Mouse (Mus musculus): ENCODE measurements around the gene Oit3. TPM values are rescaled to one million over a fixed set of nuclear protein-coding genes. Genes with fewer than 3 reads are reported as not detected.
"Not testable (repeated sequence)": the region's sequence is repeated elsewhere in the genome, so short reads cannot be mapped to it uniquely, and the experiment has no call there.

Oit3 gene
- polyA plus RNA-seq, 1 experiment from 2014 or later: 0.28 TPM

DNA sequence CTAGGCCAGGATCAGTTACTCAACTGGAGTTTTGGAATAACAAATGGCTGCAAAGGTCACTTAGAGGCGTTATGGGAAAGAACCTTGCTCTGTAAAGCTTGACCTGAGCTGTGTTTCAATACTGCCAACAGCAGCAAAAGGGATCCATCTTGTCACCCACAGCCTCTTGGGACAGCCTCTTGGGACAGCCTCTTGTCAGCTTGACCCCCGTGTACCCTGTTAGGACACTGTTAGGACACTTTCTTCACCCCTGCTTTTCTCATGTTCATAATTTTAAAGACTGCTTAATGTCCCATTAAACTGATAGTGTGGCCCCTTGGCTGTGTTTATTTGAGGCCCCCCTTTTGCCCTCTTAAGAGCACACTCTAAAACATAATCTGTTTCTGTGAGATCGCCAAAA is 17.1 kb downstream of the Oit3 start:
- Histone ChIP-seq H3K9ac (ENCODE audit: low read depth, low read length) (no peak overlapping the region), H3K27ac (ENCODE audit: low read depth, low read length) (no peak overlapping the region), H3K27me3 (ENCODE audit: control insufficient read depth, insufficient read depth, low read length) (no peaks in the 10 kb centered on the region), H3K36me3 (ENCODE audit: control insufficient read depth, insufficient read depth, low read length) (no peaks in the 10 kb centered on the region), H3K4me1 (replicated peaks; ENCODE audit: control insufficient read depth, insufficient read depth, low read length) (no peaks in the 10 kb centered on the region), H3K4me3 (ENCODE audit: low read depth, low read length) (no peak overlapping the region), H3K4me2 (replicated peaks; ENCODE audit: low read depth, low read length) (no peak overlapping the region), H3K9me3 (ENCODE audit: control insufficient read depth, low read length) (no peaks in the 10 kb centered on the region)
- WGBS: 82% methylated on average over 3 of the region's 3 CpGs
- DNase-seq (ENCODE audit: low spot score) (no peak), ATAC-seq (ENCODE audit: low FRiP score) (no peak)

DNA sequence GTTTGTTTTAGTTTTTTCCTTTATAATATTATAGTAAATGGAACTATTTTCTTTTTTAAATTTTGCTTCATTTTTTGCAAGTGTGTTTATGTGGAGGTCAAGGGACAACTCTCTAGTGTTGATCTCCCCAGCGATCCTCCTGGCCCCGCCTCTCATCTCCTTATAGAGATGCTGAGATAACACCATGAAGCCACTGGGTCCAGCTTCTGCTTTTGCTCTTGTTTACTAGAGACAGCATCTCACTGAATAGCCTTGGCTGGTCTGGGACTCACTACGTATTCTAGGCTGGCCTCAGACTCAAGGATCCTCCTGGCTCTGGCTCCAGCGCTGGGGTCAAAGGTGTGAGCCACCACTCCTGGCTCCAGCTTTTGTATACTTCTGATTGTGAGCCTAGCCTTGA is 22.1 kb downstream of the Oit3 start:
- no peak overlapping the region for H3K4me3 ChIP-seq (ENCODE audit: low read depth, low read length)
- DNase-seq (ENCODE audit: low spot score) (no peak), ATAC-seq (ENCODE audit: low FRiP score) (no peak)
- no peak overlapping the region for H3K9ac ChIP-seq (ENCODE audit: low read depth, low read length)
- no peak overlapping the region for H3K27ac ChIP-seq (ENCODE audit: low read depth, low read length)
- no peak overlapping the region for H3K4me2 ChIP-seq (replicated peaks; ENCODE audit: low read depth, low read length)
- H3K36me3 ChIP-seq (ENCODE audit: control insufficient read depth, insufficient read depth, low read length): no peaks in the 10 kb centered on the region
- no peaks in the 10 kb centered on the region for H3K9me3 ChIP-seq (ENCODE audit: control insufficient read depth, low read length)
- H3K4me1 ChIP-seq (replicated peaks; ENCODE audit: control insufficient read depth, insufficient read depth, low read length): no peaks in the 10 kb centered on the region
- 85% methylated on average over 4 of the region's 4 CpGs for WGBS
- H3K27me3 ChIP-seq (ENCODE audit: control insufficient read depth, insufficient read depth, low read length): no peaks in the 10 kb centered on the region

GRCm38 (mm10) chr10:59416623-59417022 is 25.0 kb downstream of the Oit3 start:
- H3K9ac ChIP-seq (ENCODE audit: low read depth, low read length): no peak overlapping the region
- no peaks in the 10 kb centered on the region for H3K36me3 ChIP-seq (ENCODE audit: control insufficient read depth, insufficient read depth, low read length)
- H3K27ac ChIP-seq (ENCODE audit: low read depth, low read length): no peak overlapping the region
- H3K4me3 ChIP-seq (ENCODE audit: low read depth, low read length): no peak overlapping the region
- DNase-seq (ENCODE audit: low spot score) (no peak), ATAC-seq (ENCODE audit: low FRiP score) (no peak)
- 81% methylated on average over 3 of the region's 3 CpGs for WGBS
- no peaks in the 10 kb centered on the region for H3K4me1 ChIP-seq (replicated peaks; ENCODE audit: control insufficient read depth, insufficient read depth, low read length)
- no peak overlapping the region for H3K4me2 ChIP-seq (replicated peaks; ENCODE audit: low read depth, low read length)
- H3K27me3 ChIP-seq (ENCODE audit: control insufficient read depth, insufficient read depth, low read length): no peaks in the 10 kb centered on the region
- no peaks in the 10 kb centered on the region for H3K9me3 ChIP-seq (ENCODE audit: control insufficient read depth, low read length)

GRCm38 (mm10) chr10:59413711-59414110 is 27.9 kb downstream of the Oit3 start:
- Histone ChIP-seq H3K27me3 (ENCODE audit: control insufficient read depth, insufficient read depth, low read length) (no peaks in the 10 kb centered on the region), H3K27ac (ENCODE audit: low read depth, low read length) (no peak overlapping the region), H3K4me2 (replicated peaks; ENCODE audit: low read depth, low read length) (no peak overlapping the region), H3K9ac (ENCODE audit: low read depth, low read length) (no peak overlapping the region), H3K4me3 (ENCODE audit: low read depth, low read length) (no peak overlapping the region), H3K9me3 (ENCODE audit: control insufficient read depth, low read length) (no peaks in the 10 kb centered on the region), H3K4me1 (replicated peaks; ENCODE audit: control insufficient read depth, insufficient read depth, low read length) (no peaks in the 10 kb centered on the region), H3K36me3 (ENCODE audit: control insufficient read depth, insufficient read depth, low read length) (no peaks in the 10 kb centered on the region)
- ATAC-seq (ENCODE audit: low FRiP score): no peak
- no peak for DNase-seq (ENCODE audit: low spot score)
- WGBS: 87% methylated on average over 4 of the region's 4 CpGs

GRCm38 (mm10) chr10:59410264-59410663 is 31.3 kb downstream of the Oit3 start:
- Histone ChIP-seq H3K4me1 (replicated peaks; ENCODE audit: control insufficient read depth, insufficient read depth, low read length) (no peaks in the 10 kb centered on the region), H3K9ac (ENCODE audit: low read depth, low read length) (no peak overlapping the region), H3K27ac (ENCODE audit: low read depth, low read length) (no peak overlapping the region), H3K27me3 (ENCODE audit: control insufficient read depth, insufficient read depth, low read length) (no peaks in the 10 kb centered on the region), H3K9me3 (ENCODE audit: control insufficient read depth, low read length) (no peaks in the 10 kb centered on the region), H3K36me3 (ENCODE audit: control insufficient read depth, insufficient read depth, low read length) (no peaks in the 10 kb centered on the region), H3K4me2 (replicated peaks; ENCODE audit: low read depth, low read length) (no peak overlapping the region), H3K4me3 (ENCODE audit: low read depth, low read length) (no peak overlapping the region)
- ATAC-seq (ENCODE audit: low FRiP score) (no peak), DNase-seq (ENCODE audit: low spot score) (no peak)
- 74% methylated on average over 12 of the region's 12 CpGs for WGBS

DNA sequence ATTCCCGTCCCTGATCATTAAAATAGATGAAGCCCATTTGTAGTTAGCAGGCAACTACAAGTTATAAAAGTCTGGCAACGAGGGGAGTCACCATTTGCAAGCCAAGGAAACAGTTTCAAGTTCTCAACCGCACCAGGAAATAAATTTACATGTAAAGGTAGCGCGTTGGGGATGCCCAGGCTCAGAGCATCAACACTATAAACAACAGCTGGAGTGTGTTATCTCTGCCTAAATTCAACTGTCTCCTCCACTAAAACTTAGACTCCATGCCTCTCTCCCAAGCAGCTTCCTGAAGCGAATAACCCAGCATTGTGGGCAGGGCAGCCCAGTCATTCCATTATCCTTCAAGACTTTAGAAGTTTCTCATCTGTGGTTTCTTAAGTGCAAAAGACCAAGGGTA is 33.1 kb downstream of the Oit3 start:
- Histone ChIP-seq H3K4me3 (ENCODE audit: low read depth, low read length) (no peak overlapping the region), H3K9me3 (ENCODE audit: control insufficient read depth, low read length) (no peaks in the 10 kb centered on the region), H3K4me1 (replicated peaks; ENCODE audit: control insufficient read depth, insufficient read depth, low read length) (no peaks in the 10 kb centered on the region), H3K4me2 (replicated peaks; ENCODE audit: low read depth, low read length) (no peak overlapping the region), H3K27ac (ENCODE audit: low read depth, low read length) (no peak overlapping the region), H3K36me3 (ENCODE audit: control insufficient read depth, insufficient read depth, low read length) (no peaks in the 10 kb centered on the region), H3K27me3 (ENCODE audit: control insufficient read depth, insufficient read depth, low read length) (no peaks in the 10 kb centered on the region), H3K9ac (ENCODE audit: low read depth, low read length) (no peak overlapping the region)
- DNase-seq (ENCODE audit: low spot score) (no peak), ATAC-seq (ENCODE audit: low FRiP score) (no peak)
- 76% methylated on average over 6 of the region's 6 CpGs for WGBS

DNA sequence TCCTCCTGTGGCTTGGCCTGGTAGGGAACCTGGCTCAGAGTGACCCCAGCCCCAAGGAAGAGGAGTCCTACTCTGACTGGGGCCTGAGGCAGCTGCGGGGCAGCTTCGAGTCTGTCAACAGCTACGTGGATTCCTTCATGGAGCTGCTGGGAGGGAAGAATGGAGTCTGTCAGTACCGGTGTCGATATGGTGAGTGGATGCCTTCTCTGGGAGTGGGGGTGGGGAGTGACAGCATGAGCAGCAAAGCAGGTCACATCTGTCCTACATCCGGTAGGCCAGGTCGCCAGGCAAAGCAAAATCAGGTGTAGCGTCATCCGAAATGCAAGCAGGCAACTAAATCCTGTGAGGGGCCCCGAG is 37.8 kb downstream of the Oit3 start:
- no peaks in the 10 kb centered on the region for H3K4me1 ChIP-seq (replicated peaks; ENCODE audit: control insufficient read depth, insufficient read depth, low read length)
- no peak overlapping the region for H3K4me2 ChIP-seq (replicated peaks; ENCODE audit: low read depth, low read length)
- ATAC-seq (ENCODE audit: low FRiP score): no peak
- no peaks in the 10 kb centered on the region for H3K9me3 ChIP-seq (ENCODE audit: control insufficient read depth, low read length)
- DNase-seq (ENCODE audit: low spot score): no peak
- no peak overlapping the region for H3K4me3 ChIP-seq (ENCODE audit: low read depth, low read length)
- H3K27ac ChIP-seq (ENCODE audit: low read depth, low read length): no peak overlapping the region
- 63% methylated on average over 10 of the region's 10 CpGs for WGBS
- no peaks in the 10 kb centered on the region for H3K36me3 ChIP-seq (ENCODE audit: control insufficient read depth, insufficient read depth, low read length)
- H3K27me3 ChIP-seq (ENCODE audit: control insufficient read depth, insufficient read depth, low read length): no peaks in the 10 kb centered on the region
- H3K9ac ChIP-seq (ENCODE audit: low read depth, low read length): no peak overlapping the region

GRCm38 (mm10) chr10:59402899-59403792 is 38.4 kb downstream of the Oit3 start, which contains the start of gene Pla2g12b:
TSS of gene Pla2g12b (plus strand) at chr10:59403660.
- WGBS: 76% methylated on average over 21 of the region's 21 CpGs
- DNase-seq (ENCODE audit: low spot score) (no peak), ATAC-seq (ENCODE audit: low FRiP score) (no peak)
- Histone ChIP-seq H3K4me2 (replicated peaks; ENCODE audit: low read depth, low read length) (no peak within 1 kb of the TSS), H3K4me1 (replicated peaks; ENCODE audit: control insufficient read depth, insufficient read depth, low read length) (no peaks in the 10 kb centered on the region), H3K9me3 (ENCODE audit: control insufficient read depth, low read length) (no peaks in the 10 kb centered on the region), H3K36me3 (ENCODE audit: control insufficient read depth, insufficient read depth, low read length) (no peaks in the 10 kb centered on the region), H3K9ac (ENCODE audit: low read depth, low read length) (no peak within 1 kb of the TSS), H3K27me3 (ENCODE audit: control insufficient read depth, insufficient read depth, low read length) (no peaks in the 10 kb centered on the region), H3K4me3 (ENCODE audit: low read depth, low read length) (no peak within 1 kb of the TSS), H3K27ac (ENCODE audit: low read depth, low read length) (no peak within 1 kb of the TSS)

DNA sequence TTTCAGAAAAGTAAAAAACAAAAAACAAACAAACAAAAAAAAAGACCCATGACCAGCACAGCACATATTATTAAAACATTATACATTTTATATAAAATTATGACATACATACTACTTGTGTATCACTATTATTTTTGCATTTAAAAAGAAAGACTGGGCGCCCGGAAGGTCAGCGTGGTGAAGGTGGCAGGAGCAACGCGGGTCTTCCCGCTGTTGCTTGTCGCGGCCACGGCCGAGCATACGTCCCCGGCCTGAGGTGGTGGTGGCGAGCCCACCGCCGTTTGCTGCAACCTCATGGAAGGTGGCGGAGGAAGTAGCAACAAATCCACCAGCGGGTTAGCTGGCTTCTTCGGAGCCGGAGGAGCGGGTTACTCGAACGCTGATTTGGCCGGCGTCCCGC is 46.1 kb downstream of the Oit3 start, which contains the start of gene Gm10273:
Gene Gm10273, plus strand, starts transcription at position 172 of the 400 bp plus-strand sequence.
- H3K9me3 ChIP-seq (ENCODE audit: control insufficient read depth, low read length); H3K4me3 ChIP-seq (ENCODE audit: low read depth, low read length); H3K4me2 ChIP-seq (replicated peaks; ENCODE audit: low read depth, low read length); H3K36me3 ChIP-seq (ENCODE audit: control insufficient read depth, insufficient read depth, low read length); H3K4me1 ChIP-seq (replicated peaks; ENCODE audit: control insufficient read depth, insufficient read depth, low read length); DNase-seq (ENCODE audit: low spot score); H3K27ac ChIP-seq (ENCODE audit: low read depth, low read length); ATAC-seq (ENCODE audit: low FRiP score); H3K27me3 ChIP-seq (ENCODE audit: control insufficient read depth, insufficient read depth, low read length); H3K9ac ChIP-seq (ENCODE audit: low read depth, low read length): not testable (repeated sequence)
- WGBS: 91% methylated on average over 6 of the region's 25 CpGs
